Mouse (Mus musculus) liver, embryonic 16.5 days (tissue): Measurements from ENCODE around the gene Emg1. TPM values are rescaled to one million over a fixed set of nuclear protein-coding genes. Genes with fewer than 3 reads are reported as not detected.

Experiments used
- microRNA counts: library from miRNA; unstranded; fragments of <30 nt; microRNA quantifications from one replicate; lab custom pipeline; 2016
- microRNA-seq: library from miRNA; unstranded; fragments of <30 nt; microRNA quantifications from one replicate; pipeline ENCODE4, GENCODE M21; 2016
- polyA plus RNA-seq: library from polyadenylated mRNA; unstranded; fragments of >200 nt; fragmentation: Nextera tagmentation; extraction: Ambion mirVana; gene quantifications from 2 replicates; pipeline ENCODE4 v1.2.1, GENCODE M21; 2015

The Emg1 gene
- polyA plus RNA-seq, 1 experiment from 2014 or later, result 105 TPM

MicroRNA genes within 50 kb of the gene (microRNA counts, 519-probe panel; counts per million panel counts)
- microRNA mmu-miR-141 (lab: Ali Mortazavi, UCI) (1,647 counts per million, percentile 16 among the panel's probes with 10 or more counts), microRNA mmu-miR-200c (lab: Ali Mortazavi, UCI) (2,220 counts per million, percentile 40 among the panel's probes with 10 or more counts)

Small RNA genes within 50 kb of the gene (microRNA-seq; reads per million reads assigned to microRNA genes)
- gene Mir141 (70.4 reads per million, percentile 50 among the genes with 10 or more reads in this experiment), gene Mir200c (473 reads per million, percentile 69 among the genes with 10 or more reads in this experiment)

Other genes with a start within 250 kb of the Emg1 start
- 4.9 and 5.1 TPM in 2 replicates for gene Clstn3, start 247.4 kb downstream of the Emg1 start, polyA plus RNA-seq
- gene C1rl, start 219.1 kb downstream of the Emg1 start, polyA plus RNA-seq, result 14.1 and 15.8 TPM in 2 replicates
- gene C1ra, start 199.8 kb downstream of the Emg1 start, polyA plus RNA-seq, result 26.7 and 30.1 TPM in 2 replicates
- 75.8 and 79.9 TPM in 2 replicates for gene C1s1, start 169.8 kb downstream of the Emg1 start, polyA plus RNA-seq
- not detected in 2 replicates for gene C1rb, start 141.9 kb downstream of the Emg1 start, polyA plus RNA-seq
- gene C1s2, start 76.1 kb downstream of the Emg1 start, polyA plus RNA-seq, result 0.04 TPM in 1 of 2 replicates, not detected in the other
- gene Lpcat3, start 49.2 kb downstream of the Emg1 start, polyA plus RNA-seq, result 80.1 and 88.6 TPM in 2 replicates
- gene Phb2, start 158 bp upstream of the Emg1 start, polyA plus RNA-seq, result 206 and 214 TPM in 2 replicates
- gene Ptpn6, start 26.5 kb upstream of the Emg1 start, polyA plus RNA-seq, result 38.2 and 38.3 TPM in 2 replicates
- 80.7 and 83.6 TPM in 2 replicates for gene Grcc10, start 29.2 kb upstream of the Emg1 start, polyA plus RNA-seq
- gene Gm45234, start 43.8 kb upstream of the Emg1 start, polyA plus RNA-seq, result not detected in 2 replicates
- 1.3 and 1.7 TPM in 2 replicates for gene Atn1, start 44.3 kb upstream of the Emg1 start, polyA plus RNA-seq
- gene Eno2, start 57.5 kb upstream of the Emg1 start, polyA plus RNA-seq, result 0.40 and 0.43 TPM in 2 replicates
- not detected in 2 replicates for gene Lrrc23, start 67.5 kb upstream of the Emg1 start, polyA plus RNA-seq
- 8.6 and 9.1 TPM in 2 replicates for gene Spsb2, start 96.5 kb upstream of the Emg1 start, polyA plus RNA-seq
- 450 and 452 TPM in 2 replicates for gene Tpi1, start 102.1 kb upstream of the Emg1 start, polyA plus RNA-seq
- gene Usp5, start 117.3 kb upstream of the Emg1 start, polyA plus RNA-seq, result 50.0 and 52.7 TPM in 2 replicates
- 171 and 180 TPM in 2 replicates for gene Cdca3, start 117.4 kb upstream of the Emg1 start, polyA plus RNA-seq
- gene Gnb3, start 128.1 kb upstream of the Emg1 start, polyA plus RNA-seq, result 0.13 and 0.31 TPM in 2 replicates
- gene P3h3, start 145.6 kb upstream of the Emg1 start, polyA plus RNA-seq, result 0.62 and 0.76 TPM in 2 replicates
- gene Gpr162, start 151.8 kb upstream of the Emg1 start, polyA plus RNA-seq, result 0.02 TPM in 1 of 2 replicates, not detected in the other
- 0.11 and 0.14 TPM in 2 replicates for gene Cd4, start 176.0 kb upstream of the Emg1 start, polyA plus RNA-seq
- gene Lag3, start 199.5 kb upstream of the Emg1 start, polyA plus RNA-seq, result 0.12 and 0.15 TPM in 2 replicates
- 42.3 and 49.6 TPM in 2 replicates for gene Ptms, start 207.9 kb upstream of the Emg1 start, polyA plus RNA-seq
- gene Mlf2, start 219.2 kb upstream of the Emg1 start, polyA plus RNA-seq, result 103 and 110 TPM in 2 replicates